Mouse (Mus musculus) MEL (cell line): ENCODE measurements around the gene Kif3b.

ENCODE experiments used
- CTCF ChIP-seq, 3 experiments: IDR thresholded peaks in 2 of 3; conservative IDR thresholded peaks in 1 of 3; 2 replicates each; pipeline ENCODE4 v1.5.1; 2011 to 2012; ENCODE audit warnings: low read length in 3 of 3, low read depth in 2 of 3, mild to moderate bottlenecking in 2 of 3, improper control_type of control experiment in 1 of 3, inconsistent platforms in 1 of 3, mixed read lengths in 1 of 3, moderate library complexity in 1 of 3; ENCODE audit not compliant: control insufficient read depth in 1 of 3, insufficient read depth in 1 of 3, poor library complexity in 1 of 3, severe bottlenecking in 1 of 3
- EP300 ChIP-seq, 2 experiments: IDR thresholded peaks; 2 replicates each; pipeline ENCODE4 v1.6.1; 2011; ENCODE audit warnings: improper control_type of control experiment in 2 of 2, low read length in 2 of 2, low read depth in 1 of 2, mild to moderate bottlenecking in 1 of 2
- MAFK ChIP-seq: IDR thresholded peaks from 2 replicates; pipeline ENCODE4 v1.6.1; 2011; ENCODE audit warnings: low read depth, mild to moderate bottlenecking, low read length, improper control_type of control experiment, borderline replicate concordance
- MXI1 ChIP-seq: IDR thresholded peaks from 2 replicates; pipeline ENCODE4 v1.6.1; 2011; ENCODE audit warnings: mild to moderate bottlenecking, low read depth, low read length, improper control_type of control experiment
- MYC ChIP-seq: IDR thresholded peaks from 2 replicates; pipeline ENCODE4 v1.6.1; 2011; ENCODE audit warnings: low read depth, mild to moderate bottlenecking, low read length, improper control_type of control experiment, moderate library complexity
- POLR2A ChIP-seq, 2 experiments: IDR thresholded peaks; 2 replicates each; pipeline ENCODE4 v1.6.1; 2011 to 2012; ENCODE audit warnings: low read length in 2 of 2, mild to moderate bottlenecking in 2 of 2, control low read depth in 1 of 2, improper control_type of control experiment in 1 of 2, low read depth in 1 of 2, moderate library complexity in 1 of 2; ENCODE audit not compliant: control insufficient read depth in 1 of 2, insufficient read depth in 1 of 2, poor library complexity in 1 of 2
- RCOR1 ChIP-seq: IDR thresholded peaks from 2 replicates; pipeline ENCODE4 v1.6.1; 2012; ENCODE audit warnings: low read depth, mild to moderate bottlenecking, inconsistent platforms, low read length, improper control_type of control experiment
- USF1 ChIP-seq: IDR thresholded peaks from 2 replicates; pipeline ENCODE4 v1.6.1; 2014; ENCODE audit warnings: low read depth, mild to moderate bottlenecking, inconsistent platforms, low read length, improper control_type of control experiment, moderate library complexity
- USF2 ChIP-seq, 2 experiments: IDR thresholded peaks; 2 replicates each; pipeline ENCODE4 v1.6.1; 2011 to 2012; ENCODE audit warnings: improper control_type of control experiment in 2 of 2, low read length in 2 of 2, borderline replicate concordance in 1 of 2, inconsistent platforms in 1 of 2, low read depth in 1 of 2, mild to moderate bottlenecking in 1 of 2; ENCODE audit not compliant: insufficient read depth in 1 of 2
- ZC3H11A ChIP-seq: IDR thresholded peaks from 2 replicates; pipeline ENCODE4 v1.6.1; 2012; ENCODE audit warnings: low read depth, mild to moderate bottlenecking, inconsistent platforms, low read length, improper control_type of control experiment
- ZKSCAN1 ChIP-seq: IDR thresholded peaks from 2 replicates; pipeline ENCODE4 v1.6.1; 2012; ENCODE audit warnings: low read depth, mild to moderate bottlenecking, inconsistent platforms, low read length, improper control_type of control experiment, moderate library complexity

GRCm38 (mm10) chr2:153283919-153284318 lies 7.3 kb upstream of the Kif3b start:
- no peak for TF ChIP-seq RCOR1
- TF ChIP-seq USF2 (IDR thresholded peaks at IDR 0.05; ENCODE audit: borderline replicate concordance in 1 of 2, insufficient read depth in 1 of 2, low read depth in 1 of 2, low read length in 2 of 2): no peak
- TF ChIP-seq ZKSCAN1: no peak
- TF ChIP-seq USF1: no peak
- TF ChIP-seq CTCF (IDR thresholded peaks at IDR 0.05 in 2 of 3, conservative IDR thresholded peaks at IDR 0.05 in 1 of 3; ENCODE audit: control insufficient read depth in 1 of 3, insufficient read depth in 1 of 3, low read depth in 2 of 3, low read length in 3 of 3, poor library complexity in 1 of 3, severe bottlenecking in 1 of 3): no peak
- TF ChIP-seq ZC3H11A: no peak
- no peak for TF ChIP-seq EP300 (IDR thresholded peaks at IDR 0.05; ENCODE audit: low read depth in 1 of 2, low read length in 2 of 2)
- no peak for TF ChIP-seq MYC
- no peak for TF ChIP-seq POLR2A (IDR thresholded peaks at IDR 0.05; ENCODE audit: control insufficient read depth in 1 of 2, insufficient read depth in 1 of 2, low read depth in 1 of 2, low read length in 2 of 2, poor library complexity in 1 of 2)
- no peak for TF ChIP-seq MXI1
- no peak for TF ChIP-seq MAFK
